Mouse (Mus musculus): ENCODE results near the gene Zfhx2.

- TF ChIP-seq CTCF (IDR thresholded peaks at IDR 0.05; ENCODE audit: control insufficient read depth, insufficient read depth, insufficient replicate concordance, low read depth, low read length) (no peak), POLR2A (IDR thresholded peaks at IDR 0.05; ENCODE audit: control insufficient read depth, low read depth, low read length) (no peak)
These were observed 787 bp downstream of the Zfhx2 start for GRCm38 (mm10) chr14:55091209-55091865.
